8 mouse cellular contexts compared by ENCODE assay signal in genomic region chr4:108406138-108406860, GRCm38 (mm10). TPM values are rescaled to one million over a fixed set of nuclear protein-coding genes. Genes with fewer than 3 reads are reported as not detected.
DNase-seq lines count a peak whose midpoint lies in the region; ATAC-seq and TF ChIP-seq lines count a peak whose summit lies in the region.

No protein-coding gene starts in this region.

- H3K27me3 ChIP-seq in liver, adult 2 months (ENCODE audit: control insufficient read depth, insufficient read depth, low read length) = no peaks in the 10 kb centered on the region
- H3K27me3 ChIP-seq in forebrain, embryonic 11.5 days (ENCODE audit: control insufficient read depth, insufficient read depth, low read length) = no peaks in the 10 kb centered on the region
- H3K27me3 ChIP-seq in heart, embryonic 14.5 days (ENCODE audit: control insufficient read depth, insufficient read depth, low read length) = no peaks in the 10 kb centered on the region
- peaks cover 18% of the 10 kb centered on the region for H3K27me3 ChIP-seq in liver, embryonic 14.5 days (ENCODE audit: control insufficient read depth, insufficient read depth, low read length)
- no peaks in the 10 kb centered on the region for H3K27me3 ChIP-seq in neural tube, embryonic 12.5 days (replicated peaks)

- 4% methylated on average over 52 of the region's 52 CpGs for WGBS in liver, adult 2 months
- 1% methylated on average over 51 of the region's 52 CpGs for WGBS in forebrain, embryonic 11.5 days
- WGBS in heart, embryonic 14.5 days = 2% methylated on average over 51 of the region's 52 CpGs
- 3% methylated on average over 52 of the region's 52 CpGs for WGBS in liver, embryonic 14.5 days (ENCODE audit: insufficient replicate concordance)
- 2% methylated on average over 52 of the region's 52 CpGs for WGBS in neural tube, embryonic 12.5 days

- H3K4me1 ChIP-seq in liver, adult 2 months (ENCODE audit: control insufficient read depth, insufficient read depth, low read length) = peaks cover 8% of the 10 kb centered on the region; the same call in 1 of the 2 replicates
- peaks cover 15% of the 10 kb centered on the region for H3K4me1 ChIP-seq in forebrain, embryonic 11.5 days (replicated peaks; ENCODE audit: control insufficient read depth, insufficient read depth, low read length)
- peaks cover 6 to 15% of the 10 kb centered on the region in 2 experiments for H3K4me1 ChIP-seq in heart, embryonic 14.5 days (ENCODE audit: control insufficient read depth in 2 of 2, insufficient read depth in 2 of 2, low read length in 2 of 2)
- peaks cover 0 to 10% of the 10 kb centered on the region in 2 experiments; a peak in 2 of 4 replicates for H3K4me1 ChIP-seq in liver, embryonic 14.5 days (replicated peaks; ENCODE audit: control insufficient read depth in 2 of 2, insufficient read depth in 2 of 2, low read length in 1 of 2)
- peaks cover 21% of the 10 kb centered on the region for H3K4me1 ChIP-seq in neural tube, embryonic 12.5 days

- no peaks in the 10 kb centered on the region for H3K79me2 ChIP-seq in liver, adult 2 months (ENCODE audit: control insufficient read depth, insufficient read depth, low read length)

- H3K36me3 ChIP-seq in liver, adult 2 months (ENCODE audit: control insufficient read depth, insufficient read depth, low read length) = no peaks in the 10 kb centered on the region
- H3K36me3 ChIP-seq in forebrain, embryonic 11.5 days (ENCODE audit: control insufficient read depth, insufficient read depth, low read length) = no peaks in the 10 kb centered on the region
- H3K36me3 ChIP-seq in heart, embryonic 14.5 days (ENCODE audit: control insufficient read depth, insufficient read depth, low read length) = peaks cover 5% of the 10 kb centered on the region; the same call in 1 of the 2 replicates
- H3K36me3 ChIP-seq in liver, embryonic 14.5 days (replicated peaks; ENCODE audit: control insufficient read depth, insufficient read depth, low read depth) = no peaks in the 10 kb centered on the region
- no peaks in the 10 kb centered on the region for H3K36me3 ChIP-seq in neural tube, embryonic 12.5 days

- TF ChIP-seq EP300 in liver, embryonic 14.5 days (IDR thresholded peaks at IDR 0.05; ENCODE audit: low read depth) = no peak

- peak; percentile 66 for ATAC-seq in forebrain, embryonic 11.5 days (replicated peaks; ENCODE audit: low FRiP score)
- ATAC-seq in heart, embryonic 14.5 days (ENCODE audit: insufficient number of reproducible peaks, insufficient read depth, low FRiP score, low read depth) = peak; percentile 62
- ATAC-seq in liver, embryonic 14.5 days (ENCODE audit: insufficient read depth) = 0 out of 2 replicates have a peak, but pooled peaks have one; percentile 15
- peak; percentile 65 for ATAC-seq in neural tube, embryonic 12.5 days (ENCODE audit: low FRiP score, low read depth)

- peak overlapping the region; percentile 77 for H3K9ac ChIP-seq in liver, adult 2 months (ENCODE audit: low read depth, low read length)
- H3K9ac ChIP-seq in forebrain, embryonic 11.5 days (ENCODE audit: low read length) = peak overlapping the region; percentile 72
- H3K9ac ChIP-seq in heart, embryonic 14.5 days (ENCODE audit: low read length) = peak overlapping the region; percentile 90
- H3K9ac ChIP-seq in liver, embryonic 14.5 days (replicated peaks) = peak overlapping the region; percentile 27; the same call in 1 of the 2 replicates
- H3K9ac ChIP-seq in neural tube, embryonic 12.5 days = peak overlapping the region; percentile 64

- H3K9me3 ChIP-seq in forebrain, embryonic 11.5 days (ENCODE audit: control insufficient read depth, low read length) = no peaks in the 10 kb centered on the region
- no peaks in the 10 kb centered on the region for H3K9me3 ChIP-seq in heart, embryonic 14.5 days (ENCODE audit: control insufficient read depth, low read length)
- H3K9me3 ChIP-seq in liver, embryonic 14.5 days (ENCODE audit: control insufficient read depth, low read length) = no peaks in the 10 kb centered on the region
- H3K9me3 ChIP-seq in neural tube, embryonic 12.5 days = no peaks in the 10 kb centered on the region

- DNase-seq in liver, adult 2 months (ENCODE audit: extremely low read depth, low read depth, low spot score) = peak; percentile 68
- DNase-seq in liver = no peak
- peak; percentile 76 for DNase-seq in forebrain, embryonic 11.5 days (ENCODE audit: low spot score)
- peak; percentile 78 for DNase-seq in kidney, postnatal 10 days
- no peak for DNase-seq in liver, embryonic 14.5 days (ENCODE audit: low read depth in 3 of 3, low spot score in 3 of 3)
- peak; percentile 67 for DNase-seq in telencephalon, adult 2 months (ENCODE audit: low read depth, low spot score)

- TF ChIP-seq POLR2A in liver, adult 2 months (IDR thresholded peaks at IDR 0.05; ENCODE audit: extremely low read depth, insufficient read depth, low read length) = 0 out of 2 replicates have a peak, but pooled peaks have one; percentile 38

- peak overlapping the region; percentile 33 for H3K27ac ChIP-seq in liver, adult 2 months (replicated peaks; ENCODE audit: insufficient read depth, low read depth, low read length)
- no peak overlapping the region for H3K27ac ChIP-seq in forebrain, embryonic 11.5 days (ENCODE audit: low read depth, low read length)
- H3K27ac ChIP-seq in heart, embryonic 14.5 days (replicated peaks in 1 of 2; ENCODE audit: control insufficient read depth in 1 of 2, insufficient read depth in 1 of 2, low read depth in 2 of 2, low read length in 2 of 2) = peak overlapping the region; percentile 74 to 87
- H3K27ac ChIP-seq in liver, embryonic 14.5 days = no peak overlapping the region
- no peak overlapping the region for H3K27ac ChIP-seq in neural tube, embryonic 12.5 days

- no peak for TF ChIP-seq CTCF in liver, adult 2 months (IDR thresholded peaks at IDR 0.05; ENCODE audit: low read depth, low read length)
- no peak for TF ChIP-seq CTCF in liver, embryonic 14.5 days (IDR thresholded peaks at IDR 0.05; ENCODE audit: low read depth)

- peak overlapping the region; percentile 77 for H3K4me2 ChIP-seq in forebrain, embryonic 11.5 days (ENCODE audit: low read depth, low read length, severe bottlenecking)
- H3K4me2 ChIP-seq in heart, embryonic 14.5 days (ENCODE audit: low read length) = peak overlapping the region; percentile 94
- H3K4me2 ChIP-seq in liver, embryonic 14.5 days (ENCODE audit: low read depth) = peak overlapping the region; percentile 52
- H3K4me2 ChIP-seq in neural tube, embryonic 12.5 days (replicated peaks) = peak overlapping the region; percentile 87

- peak overlapping the region; percentile 74 for H3K4me3 ChIP-seq in liver, adult 2 months (ENCODE audit: insufficient read depth, low read depth, low read length)
- H3K4me3 ChIP-seq in forebrain, embryonic 11.5 days (ENCODE audit: low read depth, low read length) = peak overlapping the region; percentile 34
- H3K4me3 ChIP-seq in heart, embryonic 14.5 days (ENCODE audit: control insufficient read depth in 1 of 2, insufficient read depth in 1 of 2, low read depth in 1 of 2, low read length in 2 of 2) = peak overlapping the region; percentile 56 to 61
- H3K4me3 ChIP-seq in liver, embryonic 14.5 days (ENCODE audit: insufficient read depth in 1 of 2, low read depth in 2 of 2, low read length in 2 of 2) = peak overlapping the region; percentile 37 to 41
- peak overlapping the region; percentile 45 for H3K4me3 ChIP-seq in neural tube, embryonic 12.5 days

RNA-seq across cellular contexts. Expression of gene Gpx7, which starts 0.5 kb away (rescaled TPM):
- total RNA-seq in liver, adult 2 months (2014; rRNA removed) = 3.5 and 3.7 TPM in 2 replicates
- 2.0 and 3.2 TPM in 2 replicates for polyA plus RNA-seq in liver, adult 2 months (2012; rRNA removed)
- 38.7 and 39.3 TPM in 2 replicates for polyA plus RNA-seq in forebrain, embryonic 11.5 days (2014; fragmentation: Nextera tagmentation; extraction: Ambion mirVana)
- 57.7 and 68.5 TPM in 2 replicates for polyA plus RNA-seq in heart, embryonic 14.5 days (2014; fragmentation: Nextera tagmentation; extraction: Ambion mirVana)
- polyA plus RNA-seq in liver, embryonic 14.5 days (2012; rRNA removed) = 5.8 and 6.6 TPM in 2 replicates
- 7.6 and 8.2 TPM in 2 replicates for polyA plus RNA-seq in liver, embryonic 14.5 days (2014; fragmentation: Nextera tagmentation; extraction: Ambion mirVana)
- polyA plus RNA-seq in neural tube, embryonic 12.5 days (2016; fragmentation: Nextera tagmentation; extraction: Ambion mirVana) = 45.2 and 47.4 TPM in 2 replicates

RNA-seq across cellular contexts. Expression of gene Shisal2a, which starts 23.1 kb away (rescaled TPM):
- not detected in 2 replicates for total RNA-seq in liver, adult 2 months (2014; rRNA removed)
- polyA plus RNA-seq in liver, adult 2 months (2012; rRNA removed) = not detected in 2 replicates
- 1.7 and 3.0 TPM in 2 replicates for polyA plus RNA-seq in forebrain, embryonic 11.5 days (2014; fragmentation: Nextera tagmentation; extraction: Ambion mirVana)
- 1.1 and 2.0 TPM in 2 replicates for polyA plus RNA-seq in heart, embryonic 14.5 days (2014; fragmentation: Nextera tagmentation; extraction: Ambion mirVana)
- polyA plus RNA-seq in liver, embryonic 14.5 days (2012; rRNA removed) = 0.14 and 0.20 TPM in 2 replicates
- polyA plus RNA-seq in liver, embryonic 14.5 days (2014; fragmentation: Nextera tagmentation; extraction: Ambion mirVana) = 0.29 TPM in 1 of 2 replicates, not detected in the other
- 3.2 and 3.5 TPM in 2 replicates for polyA plus RNA-seq in neural tube, embryonic 12.5 days (2016; fragmentation: Nextera tagmentation; extraction: Ambion mirVana)

RNA-seq across cellular contexts. Expression of gene Tut4, which starts 52.9 kb away (rescaled TPM):
- 30.3 and 34.6 TPM in 2 replicates for total RNA-seq in liver, adult 2 months (2014; rRNA removed)
- polyA plus RNA-seq in liver, adult 2 months (2012; rRNA removed) = 17.8 and 23.6 TPM in 2 replicates
- polyA plus RNA-seq in forebrain, embryonic 11.5 days (2014; fragmentation: Nextera tagmentation; extraction: Ambion mirVana) = 75.2 and 92.0 TPM in 2 replicates
- polyA plus RNA-seq in heart, embryonic 14.5 days (2014; fragmentation: Nextera tagmentation; extraction: Ambion mirVana) = 40.1 and 53.1 TPM in 2 replicates
- polyA plus RNA-seq in liver, embryonic 14.5 days (2012; rRNA removed) = 22.3 and 29.7 TPM in 2 replicates
- polyA plus RNA-seq in liver, embryonic 14.5 days (2014; fragmentation: Nextera tagmentation; extraction: Ambion mirVana) = 11.3 and 11.7 TPM in 2 replicates
- polyA plus RNA-seq in neural tube, embryonic 12.5 days (2016; fragmentation: Nextera tagmentation; extraction: Ambion mirVana) = 85.1 TPM in 2 replicates

Comparison
In these comparisons a context has a peak if more than half of its experiments do, and no peak if none do; other contexts are left out.
1. DNase-seq: peak in liver, adult 2 months (single experiment), forebrain, embryonic 11.5 days (single experiment), kidney, postnatal 10 days (single experiment) and telencephalon, adult 2 months (single experiment); none in liver (single experiment) and liver, embryonic 14.5 days (0 of 3).
2. H3K27ac ChIP-seq: peak in liver, adult 2 months (single experiment) and heart, embryonic 14.5 days (2 of 2); none in forebrain, embryonic 11.5 days (single experiment), liver, embryonic 14.5 days (single experiment) and neural tube, embryonic 12.5 days (single experiment).
3. H3K9ac ChIP-seq: peak in every context shown above with its lines; median percentile 90 in heart, embryonic 14.5 days; 77 in liver, adult 2 months; 72 in forebrain, embryonic 11.5 days; 64 in neural tube, embryonic 12.5 days; 27 in liver, embryonic 14.5 days.
4. ATAC-seq: peak in every context shown above with its lines; median percentile 66 in forebrain, embryonic 11.5 days; 65 in neural tube, embryonic 12.5 days; 62 in heart, embryonic 14.5 days; 15 in liver, embryonic 14.5 days.
5. Peak in every context shown above with its lines, with median percentiles within 50 percentile points of each other: H3K4me3 ChIP-seq and H3K4me2 ChIP-seq.